Mouse (Mus musculus) liver, embryonic 12.5 days (tissue): ENCODE measurements around the gene Myo18a. TPM values are rescaled to one million over a fixed set of nuclear protein-coding genes. Genes with fewer than 3 reads are reported as not detected.

Experiments used
- ATAC-seq: fragments of 200-750 bp; cut with Nextera tagmentation; 2 replicates; pipeline ENCODE4 v1.8.0; 2017; ENCODE audit warnings: moderate number of reproducible peaks, mild to moderate bottlenecking, moderate library complexity
- H3K27ac ChIP-seq: fragments of 300-500 bp; sonication (generic); 2 replicates; pipeline ENCODE4 v1.5.1; 2016; ENCODE audit warnings: mild to moderate bottlenecking
- H3K27me3 ChIP-seq: fragments of 300-500 bp; sonication (generic); replicated peaks from 2 replicates; pipeline ENCODE4 v1.6.1; 2016; ENCODE audit warnings: mild to moderate bottlenecking, moderate library complexity
- H3K36me3 ChIP-seq: fragments of 300-500 bp; sonication (generic); 2 replicates; pipeline ENCODE4 v1.6.1; 2016; ENCODE audit warnings: mild to moderate bottlenecking, moderate library complexity
- H3K4me1 ChIP-seq: fragments of 300-500 bp; sonication (generic); 2 replicates; pipeline ENCODE4 v1.6.1; 2016
- H3K4me2 ChIP-seq: fragments of 300-500 bp; sonication (generic); 2 replicates; pipeline ENCODE4 v1.6.1; 2016; ENCODE audit warnings: mild to moderate bottlenecking, moderate library complexity
- H3K4me3 ChIP-seq: fragments of 300-500 bp; sonication (generic); 2 replicates; pipeline ENCODE4 v1.5.1; 2016; ENCODE audit warnings: mild to moderate bottlenecking, moderate library complexity
- H3K9ac ChIP-seq: fragments of 300-500 bp; sonication (generic); 2 replicates; pipeline ENCODE4 v1.6.1; 2016; ENCODE audit warnings: mild to moderate bottlenecking, moderate library complexity
- H3K9me3 ChIP-seq: fragments of 300-500 bp; sonication (generic); replicated peaks from 2 replicates; pipeline ENCODE4 v1.6.1; 2016; ENCODE audit warnings: mild to moderate bottlenecking, moderate library complexity
- WGBS: fragments of 180-500 bp; shearing (Covaris S2); methylation state at CpG from one replicate; pipeline ENCODE4 v1.1.7; 2016; ENCODE audit not compliant: insufficient replicate concordance; 5-methylcytosine and 5-hydroxymethylcytosine counted together
- polyA plus RNA-seq: library from polyadenylated mRNA; unstranded; fragments of >200 nt; fragmentation: Nextera tagmentation; extraction: Ambion mirVana; gene quantifications from 2 replicates; pipeline ENCODE4 v1.2.1, GENCODE M21; 2016

Myo18a gene
- polyA plus RNA-seq, 1 experiment from 2014 or later, result 28.8 TPM

DNA sequence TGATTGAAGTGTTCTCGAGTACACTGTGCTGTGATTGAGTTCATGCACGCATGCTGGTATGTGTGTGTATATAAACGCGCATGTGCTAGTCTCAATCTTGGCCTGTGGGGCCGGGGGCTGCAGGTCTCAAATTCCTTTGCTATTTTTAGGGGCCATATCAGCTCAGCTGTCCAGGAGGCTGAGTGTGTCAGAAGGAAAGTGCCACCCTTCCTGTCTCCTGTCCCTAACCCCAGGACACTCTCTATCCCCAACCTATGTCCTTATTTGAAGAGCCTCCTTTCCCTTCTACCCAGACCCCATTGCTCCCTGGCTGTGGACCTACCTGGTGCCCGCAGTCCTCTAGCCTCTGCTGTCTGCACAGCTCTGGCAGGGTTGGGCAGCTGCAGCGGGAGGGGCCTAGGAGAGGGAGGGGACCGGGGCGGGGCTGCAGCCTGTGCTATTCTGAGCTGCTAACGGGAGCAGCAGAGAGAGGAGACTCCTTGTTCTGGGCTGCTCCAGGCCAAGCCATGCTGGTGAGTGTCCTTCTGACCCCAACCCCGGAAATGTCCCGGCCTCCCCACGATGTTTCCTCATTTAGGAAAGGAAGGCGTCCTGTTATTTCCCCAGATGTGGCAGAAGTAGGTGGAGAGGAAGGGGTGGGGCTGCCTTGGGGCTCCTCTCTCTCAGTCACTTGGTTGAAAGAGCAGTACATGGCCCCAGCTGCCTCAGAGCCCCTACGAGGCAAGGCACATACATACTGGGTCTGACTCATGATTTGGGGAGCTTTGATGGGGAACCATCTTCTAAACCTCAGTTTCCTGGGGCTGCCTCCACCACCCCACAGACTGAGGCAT lies 38.0 kb downstream of the Myo18a start:
- Histone ChIP-seq H3K36me3 (peaks cover 13% of the 10 kb centered on the region; the same call in 1 of the 2 replicates), H3K27me3 (no peaks in the 10 kb centered on the region), H3K9me3 (no peaks in the 10 kb centered on the region), H3K27ac (peak overlapping the region; percentile 68), H3K4me1 (peaks cover 55% of the 10 kb centered on the region), H3K4me3 (peak overlapping the region; percentile 34), H3K9ac (peak overlapping the region; percentile 10), H3K4me2 (peak overlapping the region; percentile 61)
- WGBS, result 10% methylated on average over 15 of the region's 15 CpGs
- ATAC-seq, result peak; percentile 88

GRCm38 (mm10) chr11:77802341-77802865 lies 39.4 kb downstream of the Myo18a start:
- peaks cover 68% of the 10 kb centered on the region for H3K4me1 ChIP-seq
- H3K4me2 ChIP-seq, result peak overlapping the region; percentile 61
- ATAC-seq, result 0 out of 2 replicates have a peak, but pooled peaks have one; percentile 7
- 52% methylated on average over 9 of the region's 9 CpGs for WGBS
- no peaks in the 10 kb centered on the region for H3K9me3 ChIP-seq
- H3K4me3 ChIP-seq, result no peak overlapping the region
- peaks cover 13% of the 10 kb centered on the region; the same call in 1 of the 2 replicates for H3K36me3 ChIP-seq
- no peaks in the 10 kb centered on the region for H3K27me3 ChIP-seq
- 0 out of 2 replicates have a peak overlapping the region, but pooled peaks have one; percentile 1 for H3K9ac ChIP-seq
- H3K27ac ChIP-seq, result peak overlapping the region; percentile 68

- 51% methylated on average over 2 of the region's 2 CpGs for WGBS
- no peak overlapping the region for H3K9ac ChIP-seq
- no peak for ATAC-seq
- H3K36me3 ChIP-seq, result peaks cover 15% of the 10 kb centered on the region
- H3K27ac ChIP-seq, result no peak overlapping the region
- H3K9me3 ChIP-seq, result no peaks in the 10 kb centered on the region
- H3K27me3 ChIP-seq, result no peaks in the 10 kb centered on the region
- H3K4me3 ChIP-seq, result no peak overlapping the region
- peaks cover 75% of the 10 kb centered on the region for H3K4me1 ChIP-seq
- no peak overlapping the region for H3K4me2 ChIP-seq
These were observed 43.2 kb downstream of the Myo18a start for GRCm38 (mm10) chr11:77806218-77806617.

DNA sequence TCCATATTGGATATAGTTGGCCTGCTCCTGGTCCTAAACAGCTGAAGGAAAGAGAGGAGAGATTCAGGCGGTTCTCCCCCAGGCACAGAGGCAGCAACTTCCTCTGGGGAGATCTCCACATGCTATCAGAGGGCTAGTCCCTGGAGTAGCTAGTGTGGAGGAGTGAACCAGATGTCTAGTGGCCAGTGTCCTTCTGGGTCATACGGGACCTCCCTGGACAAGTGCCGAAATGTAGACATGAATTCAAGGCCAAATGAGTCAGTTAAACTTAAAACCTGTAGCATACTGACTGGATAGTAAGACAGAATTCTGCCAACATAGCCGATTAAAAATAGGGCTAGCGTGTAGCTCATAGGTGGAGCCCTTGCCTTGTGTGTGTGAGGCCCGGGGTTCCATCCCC lies 43.8 kb downstream of the Myo18a start:
- no peaks in the 10 kb centered on the region for H3K27me3 ChIP-seq
- H3K9me3 ChIP-seq, result no peaks in the 10 kb centered on the region
- no peak for ATAC-seq
- no peak overlapping the region for H3K27ac ChIP-seq
- H3K36me3 ChIP-seq, result peaks cover 21% of the 10 kb centered on the region
- no peak overlapping the region for H3K4me3 ChIP-seq
- peaks cover 69% of the 10 kb centered on the region for H3K4me1 ChIP-seq
- no peak overlapping the region for H3K4me2 ChIP-seq
- WGBS, result 74% methylated on average over 6 of the region's 6 CpGs
- H3K9ac ChIP-seq, result no peak overlapping the region

GRCm38 (mm10) chr11:77808051-77808465 lies 45.0 kb downstream of the Myo18a start:
- H3K27me3 ChIP-seq, result no peaks in the 10 kb centered on the region
- no peak overlapping the region for H3K4me2 ChIP-seq
- peaks cover 28% of the 10 kb centered on the region for H3K36me3 ChIP-seq
- no peak overlapping the region for H3K9ac ChIP-seq
- no peaks in the 10 kb centered on the region for H3K9me3 ChIP-seq
- H3K4me1 ChIP-seq, result peaks cover 57% of the 10 kb centered on the region
- H3K4me3 ChIP-seq, result no peak overlapping the region
- no peak for ATAC-seq
- WGBS, result 66% methylated on average over 5 of the region's 5 CpGs
- no peak overlapping the region for H3K27ac ChIP-seq

DNA sequence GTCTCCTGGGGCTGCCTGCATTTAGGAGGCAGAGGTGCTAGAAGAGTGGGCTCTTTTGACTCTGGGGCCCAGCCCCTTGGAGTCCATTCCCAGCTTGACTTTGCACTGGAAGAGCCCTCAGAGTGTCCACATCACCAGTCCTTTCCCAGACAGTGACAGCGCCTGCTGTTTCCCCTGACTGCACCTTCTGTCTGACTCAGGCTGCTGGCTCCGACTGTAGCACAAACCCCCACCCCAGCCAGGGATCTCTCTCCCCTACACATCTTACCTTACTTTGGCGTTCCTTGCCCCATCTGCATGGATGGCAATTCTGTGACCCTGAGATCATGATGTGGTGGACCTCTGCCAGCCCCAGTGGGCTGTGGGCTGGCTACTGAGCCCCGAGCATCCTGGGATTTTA lies 46.2 kb downstream of the Myo18a start:
- 86% methylated on average over 4 of the region's 4 CpGs for WGBS
- H3K27me3 ChIP-seq, result no peaks in the 10 kb centered on the region
- no peak overlapping the region for H3K9ac ChIP-seq
- no peaks in the 10 kb centered on the region for H3K9me3 ChIP-seq
- no peak overlapping the region for H3K27ac ChIP-seq
- no peak for ATAC-seq
- H3K36me3 ChIP-seq, result peaks cover 25% of the 10 kb centered on the region
- no peak overlapping the region for H3K4me2 ChIP-seq
- H3K4me1 ChIP-seq, result peaks cover 50% of the 10 kb centered on the region
- H3K4me3 ChIP-seq, result no peak overlapping the region

DNA sequence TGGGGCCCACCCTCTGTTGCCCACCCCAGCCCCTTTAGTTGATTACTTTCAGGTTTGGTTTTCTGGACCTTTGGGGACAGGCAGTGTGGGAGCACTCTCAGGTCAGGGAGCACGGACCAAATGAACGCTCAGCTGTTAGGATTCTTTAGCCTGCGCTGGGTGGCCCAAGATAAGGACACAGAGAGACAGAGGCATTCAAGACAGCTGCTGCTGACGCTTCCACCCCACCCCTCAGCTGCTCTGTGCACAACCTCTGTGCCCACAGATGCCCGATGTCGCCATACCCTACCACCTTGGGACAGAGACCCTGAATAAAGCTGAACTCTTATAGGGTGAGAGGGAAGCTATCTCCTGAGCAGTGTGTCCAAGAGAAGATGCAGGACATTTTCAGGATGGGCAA lies 47.0 kb downstream of the Myo18a start:
- WGBS, result 47% methylated on average over 6 of the region's 6 CpGs
- peaks cover 31% of the 10 kb centered on the region for H3K36me3 ChIP-seq
- H3K9me3 ChIP-seq, result no peaks in the 10 kb centered on the region
- peaks cover 44% of the 10 kb centered on the region for H3K4me1 ChIP-seq
- H3K27ac ChIP-seq, result no peak overlapping the region
- no peak overlapping the region for H3K9ac ChIP-seq
- no peaks in the 10 kb centered on the region for H3K27me3 ChIP-seq
- no peak overlapping the region for H3K4me2 ChIP-seq
- no peak for ATAC-seq
- no peak overlapping the region for H3K4me3 ChIP-seq

DNA sequence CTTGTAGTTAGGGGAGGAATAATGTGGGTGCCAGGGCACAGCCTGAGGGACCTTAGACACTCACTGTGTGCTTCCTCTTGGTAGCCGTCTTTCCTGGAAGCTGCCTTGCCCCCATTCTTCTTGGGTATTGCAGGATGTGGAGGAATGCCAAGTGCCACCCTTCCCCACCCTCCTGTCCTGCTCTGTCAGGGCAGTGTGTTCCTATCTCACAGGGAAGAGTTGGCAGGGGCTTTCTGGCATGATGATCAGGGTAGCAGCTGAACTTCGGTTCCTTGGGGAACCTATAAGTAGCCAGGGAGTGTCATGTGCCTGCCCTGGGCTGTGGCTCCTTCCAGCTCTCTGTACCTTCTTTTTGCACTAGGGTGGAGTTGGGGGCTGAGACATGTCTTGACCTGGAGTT lies 50.9 kb downstream of the Myo18a start:
- H3K4me1 ChIP-seq, result peaks cover 17% of the 10 kb centered on the region
- peaks cover 58% of the 10 kb centered on the region for H3K36me3 ChIP-seq
- 69% methylated on average over 2 of the region's 2 CpGs for WGBS
- H3K4me2 ChIP-seq, result no peak overlapping the region
- ATAC-seq, result no peak
- H3K9ac ChIP-seq, result no peak overlapping the region
- H3K9me3 ChIP-seq, result no peaks in the 10 kb centered on the region
- H3K27me3 ChIP-seq, result no peaks in the 10 kb centered on the region
- H3K27ac ChIP-seq, result no peak overlapping the region
- H3K4me3 ChIP-seq, result no peak overlapping the region

DNA sequence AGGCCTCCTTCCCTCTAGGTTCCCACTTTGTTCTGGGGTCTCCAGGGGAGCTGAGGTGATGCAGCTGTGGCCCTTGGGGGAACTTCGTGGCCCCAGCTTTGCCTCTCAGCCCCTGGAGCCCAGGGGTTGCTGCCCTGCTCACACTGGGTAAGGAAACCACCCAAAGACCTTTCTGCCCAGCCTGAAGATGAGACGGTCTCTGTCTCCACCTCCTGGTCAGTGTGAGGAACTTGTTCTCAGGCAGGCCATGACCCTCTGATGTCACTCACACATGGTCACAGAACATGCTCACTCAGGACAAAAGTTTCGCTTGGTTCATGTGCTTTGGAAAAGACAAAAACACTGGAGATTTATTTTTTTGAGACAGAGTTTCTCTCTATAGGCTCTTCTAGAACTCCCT lies 53.0 kb downstream of the Myo18a start:
- ATAC-seq, result no peak
- 19% methylated on average over 3 of the region's 3 CpGs for WGBS

DNA sequence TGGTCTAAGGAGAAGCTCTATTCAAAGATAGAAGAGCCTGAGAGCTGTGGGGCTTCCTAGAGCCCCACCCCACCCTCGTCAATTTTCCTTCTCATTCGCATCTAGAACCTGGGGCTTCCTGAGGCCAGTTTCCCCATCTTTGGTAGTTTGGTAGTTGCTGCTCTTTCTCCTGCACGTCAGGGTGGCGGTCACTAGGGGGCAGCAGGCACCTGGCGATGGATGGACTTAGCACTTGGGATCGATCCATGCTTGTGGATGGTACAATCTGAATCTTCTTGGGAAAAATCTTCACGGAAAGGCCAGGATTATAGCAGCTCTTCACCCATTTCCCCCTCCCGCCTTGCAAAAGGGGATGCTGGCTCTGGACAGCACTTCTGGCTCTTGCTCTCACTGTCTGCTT lies 58.6 kb downstream of the Myo18a start:
- no peak for ATAC-seq
- no peak overlapping the region for H3K27ac ChIP-seq
- 30% methylated on average over 8 of the region's 8 CpGs for WGBS
- H3K4me2 ChIP-seq, result no peak overlapping the region
- no peaks in the 10 kb centered on the region for H3K4me1 ChIP-seq
- H3K9me3 ChIP-seq, result no peaks in the 10 kb centered on the region
- peaks cover 90% of the 10 kb centered on the region for H3K36me3 ChIP-seq
- H3K4me3 ChIP-seq, result no peak overlapping the region
- H3K9ac ChIP-seq, result no peak overlapping the region
- H3K27me3 ChIP-seq, result no peaks in the 10 kb centered on the region

More for the DNA sequence above, 53.0 kb downstream of the Myo18a start:
- Histone ChIP-seq H3K4me1 (peaks cover 5% of the 10 kb centered on the region; the same call in 1 of the 2 replicates), H3K27ac (no peak overlapping the region), H3K36me3 (peaks cover 72% of the 10 kb centered on the region), H3K27me3 (no peaks in the 10 kb centered on the region), H3K9me3 (no peaks in the 10 kb centered on the region), H3K4me3 (no peak overlapping the region), H3K9ac (no peak overlapping the region), H3K4me2 (no peak overlapping the region)

DNA sequence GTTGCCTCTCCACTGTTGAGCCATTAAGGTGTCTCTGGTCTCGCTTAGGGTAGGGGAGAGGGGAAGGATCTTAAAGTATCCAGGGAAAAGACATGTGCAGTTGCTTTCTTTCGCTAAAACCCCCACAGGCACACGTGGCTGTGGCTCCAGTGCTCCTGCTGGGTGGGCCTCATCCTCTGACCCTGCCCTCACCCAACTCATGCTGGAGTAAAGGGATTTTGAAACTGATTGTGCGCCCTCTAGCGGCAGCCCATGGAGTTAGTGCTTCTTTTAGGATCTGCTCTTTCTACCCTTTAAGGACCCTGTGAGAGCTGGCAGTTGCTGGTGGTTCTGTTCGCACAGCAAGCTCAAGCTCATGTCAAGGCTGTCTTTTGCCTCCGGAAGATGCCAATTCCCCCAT lies 59.7 kb downstream of the Myo18a start:
- Histone ChIP-seq H3K27me3 (no peaks in the 10 kb centered on the region), H3K4me1 (no peaks in the 10 kb centered on the region), H3K9ac (no peak overlapping the region), H3K4me2 (no peak overlapping the region), H3K36me3 (peaks cover 88% of the 10 kb centered on the region), H3K4me3 (no peak overlapping the region), H3K27ac (no peak overlapping the region), H3K9me3 (no peaks in the 10 kb centered on the region)
- 22% methylated on average over 7 of the region's 7 CpGs for WGBS
- no peak for ATAC-seq

GRCm38 (mm10) chr11:77825853-77826252 lies 62.8 kb downstream of the Myo18a start:
- no peak overlapping the region for H3K9ac ChIP-seq
- ATAC-seq, result no peak
- H3K4me2 ChIP-seq, result no peak overlapping the region
- H3K4me1 ChIP-seq, result no peaks in the 10 kb centered on the region
- no peaks in the 10 kb centered on the region for H3K27me3 ChIP-seq
- H3K9me3 ChIP-seq, result no peaks in the 10 kb centered on the region
- peaks cover 88% of the 10 kb centered on the region for H3K36me3 ChIP-seq
- H3K4me3 ChIP-seq, result no peak overlapping the region
- 13% methylated on average over 5 of the region's 5 CpGs for WGBS
- H3K27ac ChIP-seq, result no peak overlapping the region
